Mouse (Mus musculus) limb, embryonic 14.5 days (tissue): ENCODE data around the gene Prkg2. TPM values are rescaled to one million over a fixed set of nuclear protein-coding genes. Genes with fewer than 3 reads are reported as not detected.

ENCODE experiments used
- ATAC-seq: fragments of 200-750 bp; cut with Nextera tagmentation; 2 replicates; pipeline ENCODE4 v1.8.0; 2017; ENCODE audit warnings: low read depth, moderate number of reproducible peaks, moderate TSS enrichment; ENCODE audit not compliant: low FRiP score
- DNase-seq: peaks from one replicate; pipeline ENCODE4 v3.0.0-alpha.2; 2015; ENCODE audit warnings: low spot score
- H3K27ac ChIP-seq: fragments of 300-500 bp; sonication (generic); replicated peaks from 2 replicates; pipeline ENCODE4 v1.5.1; 2014; ENCODE audit warnings: low read depth, mild to moderate bottlenecking, low read length, moderate library complexity, mixed read lengths
- H3K27me3 ChIP-seq: fragments of 300-500 bp; sonication (generic); 2 replicates; pipeline ENCODE4 v1.6.1; 2014; ENCODE audit warnings: low read length, mixed read lengths; ENCODE audit not compliant: control insufficient read depth, insufficient read depth
- H3K36me3 ChIP-seq: fragments of 300-500 bp; sonication (generic); 2 replicates; pipeline ENCODE4 v1.6.1; 2014; ENCODE audit warnings: mild to moderate bottlenecking, low read length, moderate library complexity, mixed read lengths; ENCODE audit not compliant: control insufficient read depth, insufficient read depth
- H3K4me1 ChIP-seq: fragments of 300-500 bp; sonication (generic); 2 replicates; pipeline ENCODE4 v1.6.1; 2014; ENCODE audit warnings: antibody characterized with exemption, low read length, mixed read lengths; ENCODE audit not compliant: control insufficient read depth, insufficient read depth
- H3K4me2 ChIP-seq: fragments of 300-500 bp; sonication (generic); replicated peaks from 2 replicates; pipeline ENCODE4 v1.6.1; 2014; ENCODE audit warnings: low read depth, mild to moderate bottlenecking, low read length, moderate library complexity; ENCODE audit not compliant: severe bottlenecking
- H3K4me3 ChIP-seq: fragments of 300-500 bp; sonication (generic); replicated peaks from 2 replicates; pipeline ENCODE4 v1.5.1; 2014; ENCODE audit warnings: low read length
- H3K9ac ChIP-seq: fragments of 300-500 bp; sonication (generic); 2 replicates; pipeline ENCODE4 v1.6.1; 2014; ENCODE audit warnings: mild to moderate bottlenecking, low read depth, low read length, moderate library complexity; ENCODE audit not compliant: severe bottlenecking
- H3K9me3 ChIP-seq: fragments of 300-500 bp; sonication (generic); 2 replicates; pipeline ENCODE4 v1.6.1; 2016; ENCODE audit warnings: low read length; ENCODE audit not compliant: control insufficient read depth
- POLR2A ChIP-seq: fragments of 200-500 bp; IDR thresholded peaks from 2 replicates; pipeline ENCODE4 v1.8.0; 2012; ENCODE audit warnings: inconsistent platforms, mild to moderate bottlenecking, moderate library complexity, borderline replicate concordance; ENCODE audit not compliant: insufficient read depth, insufficient read length; ENCODE audit errors: extremely low read depth
- WGBS: fragments of 180-500 bp; shearing (Covaris S2); extraction: QIAGEN DNeasy Blood & Tissue Kit; methylation state at CpG from one replicate; pipeline ENCODE4 v1.1.7; 2014; 5-methylcytosine and 5-hydroxymethylcytosine counted together
- polyA plus RNA-seq, 2 experiments: library from polyadenylated mRNA; depleted of rRNA in 1 of 2; stranded (reverse) in 1 of 2; unstranded in 1 of 2; fragments of >200 nt; fragmentation: Nextera tagmentation in 1 of 2; extraction: Ambion mirVana in 1 of 2; gene quantifications; 2 replicates each; pipeline versions ENCODE4 v1.2.1 to v1.2.3; 2012 to 2014

Gene Prkg2
- polyA plus RNA-seq, 2 experiments: 2.9 to 3.4 TPM

DNA sequence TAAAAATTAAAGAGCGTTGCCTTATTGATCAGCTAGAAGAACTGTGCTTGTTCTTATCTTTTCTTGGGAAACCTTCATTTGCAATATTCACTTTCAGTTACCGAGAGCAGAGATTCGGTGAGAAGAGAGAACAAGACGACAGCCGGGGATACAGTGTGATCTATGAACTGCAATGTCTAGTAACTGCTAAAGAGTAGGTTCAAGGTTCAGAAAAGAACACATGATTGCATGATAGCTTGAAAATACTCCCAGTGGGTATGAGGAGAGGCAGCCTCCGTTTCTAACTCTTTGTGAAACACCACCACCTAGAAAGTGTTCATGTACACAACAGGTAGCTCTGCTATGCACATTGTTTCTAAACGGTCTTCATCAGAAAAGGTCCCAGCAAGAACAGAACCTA lies 55.8 kb downstream of the Prkg2 start:
- no peak for DNase-seq
- ATAC-seq: no peak
- H3K4me1 ChIP-seq: 0 out of 2 replicates have a peak, but pooled peaks cover 2% of the 10 kb centered on the region
- no peak overlapping the region for H3K9ac ChIP-seq
- no peak overlapping the region for H3K27ac ChIP-seq
- H3K4me2 ChIP-seq: no peak overlapping the region
- no peaks in the 10 kb centered on the region for H3K27me3 ChIP-seq
- no peaks in the 10 kb centered on the region for H3K9me3 ChIP-seq
- WGBS: 88% methylated on average over 7 of the region's 7 CpGs
- no peak overlapping the region for H3K4me3 ChIP-seq
- TF ChIP-seq POLR2A: no peak
- no peaks in the 10 kb centered on the region for H3K36me3 ChIP-seq

GRCm38 (mm10) chr5:98978316-98978715 lies 58.8 kb downstream of the Prkg2 start:
- no peak overlapping the region for H3K4me2 ChIP-seq
- H3K27ac ChIP-seq: no peak overlapping the region
- no peaks in the 10 kb centered on the region for H3K9me3 ChIP-seq
- TF ChIP-seq POLR2A: no peak
- 61% methylated on average over 6 of the region's 6 CpGs for WGBS
- H3K36me3 ChIP-seq: no peaks in the 10 kb centered on the region
- 0 out of 2 replicates have a peak, but pooled peaks cover 2% of the 10 kb centered on the region for H3K4me1 ChIP-seq
- H3K9ac ChIP-seq: no peak overlapping the region
- DNase-seq (no peak), ATAC-seq (no peak)
- H3K27me3 ChIP-seq: no peaks in the 10 kb centered on the region
- H3K4me3 ChIP-seq: no peak overlapping the region

GRCm38 (mm10) chr5:98975877-98976672 lies 61.1 kb downstream of the Prkg2 start:
- H3K27ac ChIP-seq: no peak overlapping the region
- no peak overlapping the region for H3K4me2 ChIP-seq
- H3K9me3 ChIP-seq: no peaks in the 10 kb centered on the region
- H3K4me1 ChIP-seq: 0 out of 2 replicates have a peak, but pooled peaks cover 2% of the 10 kb centered on the region
- no peak for TF ChIP-seq POLR2A
- 83% methylated on average over 10 of the region's 10 CpGs for WGBS
- no peaks in the 10 kb centered on the region for H3K36me3 ChIP-seq
- no peak overlapping the region for H3K9ac ChIP-seq
- H3K4me3 ChIP-seq: no peak overlapping the region
- no peaks in the 10 kb centered on the region for H3K27me3 ChIP-seq
- no peak for ATAC-seq
- no peak for DNase-seq

DNA sequence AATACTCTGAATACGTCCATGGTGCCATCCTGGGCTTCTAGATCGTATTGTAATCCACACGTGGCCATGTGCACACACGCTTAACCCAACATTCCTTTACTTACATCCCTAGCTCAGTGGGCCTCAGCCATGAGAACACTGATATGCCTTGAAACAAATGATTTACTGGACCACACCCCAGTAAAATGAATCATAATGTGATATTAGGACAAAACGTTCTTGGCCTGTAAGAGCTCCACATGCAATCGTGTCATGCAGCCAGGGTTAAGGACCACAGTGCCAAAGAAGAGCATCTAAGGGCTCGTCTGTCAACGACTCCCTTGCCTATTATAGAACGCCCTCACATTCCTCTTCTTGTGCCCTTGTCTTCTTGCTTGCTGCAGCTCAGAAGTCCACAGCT lies 70.5 kb downstream of the Prkg2 start:
- Histone ChIP-seq H3K9ac (no peak overlapping the region), H3K4me2 (no peak overlapping the region), H3K27ac (no peak overlapping the region), H3K9me3 (no peaks in the 10 kb centered on the region), H3K27me3 (no peaks in the 10 kb centered on the region), H3K4me1 (no peaks in the 10 kb centered on the region), H3K36me3 (no peaks in the 10 kb centered on the region), H3K4me3 (no peak overlapping the region)
- WGBS: 84% methylated on average over 9 of the region's 9 CpGs
- ATAC-seq (no peak), DNase-seq (no peak)
- TF ChIP-seq POLR2A: no peak

DNA sequence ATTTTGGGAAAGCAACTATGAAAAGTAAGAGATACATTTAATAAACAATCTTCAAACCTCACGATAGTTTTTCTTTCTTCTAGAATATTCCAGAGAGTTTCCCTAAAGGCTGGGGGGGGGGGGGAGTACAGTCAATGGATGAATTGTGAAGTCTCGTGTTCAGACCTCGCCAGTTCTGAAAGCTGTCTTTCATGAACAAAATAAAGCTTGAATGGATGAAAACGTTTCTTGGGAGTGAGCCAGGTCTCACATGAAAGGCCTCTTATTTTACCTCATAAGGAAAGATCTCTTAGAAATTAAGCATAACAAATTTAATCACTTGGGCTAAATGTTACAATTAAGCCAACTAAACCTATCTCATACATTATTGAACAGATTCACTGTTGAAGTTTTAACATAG lies 72.0 kb downstream of the Prkg2 start:
- Histone ChIP-seq H3K4me3 (no peak overlapping the region), H3K36me3 (no peaks in the 10 kb centered on the region), H3K9ac (no peak overlapping the region), H3K27ac (no peak overlapping the region), H3K27me3 (no peaks in the 10 kb centered on the region), H3K9me3 (no peaks in the 10 kb centered on the region), H3K4me2 (no peak overlapping the region), H3K4me1 (no peaks in the 10 kb centered on the region)
- WGBS: 40% methylated on average over 4 of the region's 4 CpGs
- TF ChIP-seq POLR2A: no peak
- ATAC-seq (no peak), DNase-seq (no peak)

- no peaks in the 10 kb centered on the region for H3K36me3 ChIP-seq
- H3K4me1 ChIP-seq: no peaks in the 10 kb centered on the region
- TF ChIP-seq POLR2A: no peak
- no peaks in the 10 kb centered on the region for H3K27me3 ChIP-seq
- H3K27ac ChIP-seq: no peak overlapping the region
- DNase-seq: no peak
- ATAC-seq: no peak
- 74% methylated on average over 6 of the region's 6 CpGs for WGBS
- no peaks in the 10 kb centered on the region for H3K9me3 ChIP-seq
- H3K4me2 ChIP-seq: no peak overlapping the region
- H3K4me3 ChIP-seq: no peak overlapping the region
- no peak overlapping the region for H3K9ac ChIP-seq
Observed at GRCm38 (mm10) chr5:98964367-98964766, 72.8 kb downstream of the Prkg2 start.
